Mouse (Mus musculus): Measurements from ENCODE around the gene Frmd4a. TPM values are rescaled to one million over a fixed set of nuclear protein-coding genes. Genes with fewer than 3 reads are reported as not detected.

Frmd4a gene
- polyA plus RNA-seq, 1 experiment from 2014 or later, result 3.8 TPM

DNA sequence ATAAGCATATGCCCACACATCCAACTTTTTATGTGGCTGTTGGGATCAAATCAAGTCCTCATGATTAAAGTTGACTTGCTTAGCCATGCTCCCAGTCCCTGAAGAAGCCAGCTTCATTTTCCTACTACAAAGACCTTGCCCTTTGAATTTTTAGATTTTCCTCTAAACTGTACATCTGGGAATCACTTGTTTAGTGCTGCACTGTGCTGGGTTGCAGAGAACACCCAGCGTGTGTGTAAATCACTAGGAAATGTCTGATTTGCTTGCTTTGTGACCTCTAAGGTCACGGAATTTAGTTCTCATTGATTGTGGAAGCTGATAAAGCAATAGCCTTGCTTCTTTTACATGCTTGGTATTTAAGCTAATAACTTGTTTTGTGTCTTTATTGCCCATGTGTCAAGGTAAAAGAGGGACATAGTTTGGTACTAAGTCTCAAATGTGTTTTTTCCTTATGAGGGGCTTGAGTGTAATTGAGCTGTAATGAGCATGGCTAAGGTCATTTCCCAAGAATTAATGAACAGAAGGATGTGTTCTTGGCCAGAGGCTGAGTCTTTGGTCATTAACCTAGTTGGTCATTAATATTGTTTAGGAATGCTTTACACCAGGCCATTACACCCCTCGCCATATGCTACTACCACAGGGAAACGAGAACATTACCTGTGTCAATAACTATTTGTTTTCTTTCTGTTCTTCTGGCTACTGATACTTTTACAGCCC lies 11.7 kb downstream of the Frmd4a start:
- no peaks in the 10 kb centered on the region for H3K27me3 ChIP-seq (ENCODE audit: control insufficient read depth, insufficient read depth, low read length)
- H3K9me3 ChIP-seq (ENCODE audit: control insufficient read depth, low read length), result no peaks in the 10 kb centered on the region
- 68% methylated on average over 4 of the region's 4 CpGs for WGBS
- DNase-seq (ENCODE audit: low spot score), result no peak
- H3K36me3 ChIP-seq (ENCODE audit: control insufficient read depth, insufficient read depth, low read length), result no peaks in the 10 kb centered on the region
- no peak overlapping the region for H3K4me2 ChIP-seq (replicated peaks; ENCODE audit: low read depth)
- no peak overlapping the region for H3K9ac ChIP-seq (ENCODE audit: low read length)
- ATAC-seq (ENCODE audit: low FRiP score, low TSS enrichment), result no peak
- H3K4me1 ChIP-seq (replicated peaks; ENCODE audit: control insufficient read depth, insufficient read depth), result no peaks in the 10 kb centered on the region
- no peak overlapping the region for H3K27ac ChIP-seq (replicated peaks)
- H3K4me3 ChIP-seq (ENCODE audit: low read depth, low read length), result no peak overlapping the region
- TF ChIP-seq CTCF (IDR thresholded peaks at IDR 0.05; ENCODE audit: low read depth), result no peak
- no peak for TF ChIP-seq EP300 (optimal IDR thresholded peaks at IDR 0.05)

DNA sequence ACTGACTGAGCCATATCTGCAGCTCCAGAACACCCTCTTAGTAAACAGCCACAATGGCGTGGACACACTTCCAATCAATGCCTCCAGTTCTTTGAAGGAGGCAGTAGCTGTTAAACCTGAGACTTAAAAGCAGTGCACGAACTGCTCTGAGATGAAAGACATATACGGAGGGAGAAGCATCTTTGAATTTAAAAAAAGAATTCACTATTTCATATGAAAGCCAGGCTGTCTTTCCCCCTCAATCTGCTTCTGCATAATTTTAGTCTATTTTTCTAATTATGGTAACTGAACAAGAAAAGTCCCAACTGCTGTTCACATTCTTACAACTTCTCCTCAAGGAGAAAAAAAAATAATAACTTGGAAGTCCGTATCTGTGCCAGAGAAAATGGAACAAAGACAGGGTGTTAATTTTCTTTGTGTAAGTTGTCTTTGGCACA lies 18.7 kb downstream of the Frmd4a start:
- H3K36me3 ChIP-seq (ENCODE audit: control insufficient read depth, insufficient read depth, low read length), result no peaks in the 10 kb centered on the region
- ATAC-seq (ENCODE audit: low FRiP score, low TSS enrichment), result no peak
- no peak overlapping the region for H3K9ac ChIP-seq (ENCODE audit: low read length)
- no peaks in the 10 kb centered on the region for H3K27me3 ChIP-seq (ENCODE audit: control insufficient read depth, insufficient read depth, low read length)
- no peaks in the 10 kb centered on the region for H3K4me1 ChIP-seq (replicated peaks; ENCODE audit: control insufficient read depth, insufficient read depth)
- TF ChIP-seq CTCF (IDR thresholded peaks at IDR 0.05; ENCODE audit: low read depth), result no peak
- TF ChIP-seq EP300 (optimal IDR thresholded peaks at IDR 0.05), result no peak
- WGBS, result 74% methylated on average over 4 of the region's 4 CpGs
- H3K27ac ChIP-seq (replicated peaks), result no peak overlapping the region
- no peaks in the 10 kb centered on the region for H3K9me3 ChIP-seq (ENCODE audit: control insufficient read depth, low read length)
- no peak overlapping the region for H3K4me3 ChIP-seq (ENCODE audit: low read depth, low read length)
- no peak overlapping the region for H3K4me2 ChIP-seq (replicated peaks; ENCODE audit: low read depth)
- no peak for DNase-seq (ENCODE audit: low spot score)

GRCm38 (mm10) chr2:4036651-4037117 lies 19.2 kb downstream of the Frmd4a start:
- Histone ChIP-seq H3K4me3 (ENCODE audit: low read depth, low read length) (no peak overlapping the region), H3K4me2 (replicated peaks; ENCODE audit: low read depth) (no peak overlapping the region), H3K36me3 (ENCODE audit: control insufficient read depth, insufficient read depth, low read length) (no peaks in the 10 kb centered on the region), H3K27me3 (ENCODE audit: control insufficient read depth, insufficient read depth, low read length) (no peaks in the 10 kb centered on the region), H3K27ac (replicated peaks) (no peak overlapping the region), H3K9ac (ENCODE audit: low read length) (no peak overlapping the region), H3K4me1 (replicated peaks; ENCODE audit: control insufficient read depth, insufficient read depth) (no peaks in the 10 kb centered on the region), H3K9me3 (ENCODE audit: control insufficient read depth, low read length) (no peaks in the 10 kb centered on the region)
- TF ChIP-seq EP300 (optimal IDR thresholded peaks at IDR 0.05) (no peak), CTCF (IDR thresholded peaks at IDR 0.05; ENCODE audit: low read depth) (no peak)
- DNase-seq (ENCODE audit: low spot score) (no peak), ATAC-seq (ENCODE audit: low FRiP score, low TSS enrichment) (no peak)
- WGBS, result 93% methylated on average over 8 of the region's 8 CpGs

- no peaks in the 10 kb centered on the region for H3K36me3 ChIP-seq (ENCODE audit: control insufficient read depth, insufficient read depth, low read length)
- no peaks in the 10 kb centered on the region for H3K27me3 ChIP-seq (ENCODE audit: control insufficient read depth, insufficient read depth, low read length)
- H3K4me1 ChIP-seq (replicated peaks; ENCODE audit: control insufficient read depth, insufficient read depth), result no peaks in the 10 kb centered on the region
- H3K9me3 ChIP-seq (ENCODE audit: control insufficient read depth, low read length), result no peaks in the 10 kb centered on the region
- no peak overlapping the region for H3K27ac ChIP-seq (replicated peaks)
- DNase-seq (ENCODE audit: low spot score), result no peak
- 44% methylated on average over 3 of the region's 3 CpGs for WGBS
- TF ChIP-seq CTCF (IDR thresholded peaks at IDR 0.05; ENCODE audit: low read depth), result no peak
- TF ChIP-seq EP300 (optimal IDR thresholded peaks at IDR 0.05), result no peak
- ATAC-seq (ENCODE audit: low FRiP score, low TSS enrichment), result no peak
- H3K9ac ChIP-seq (ENCODE audit: low read length), result no peak overlapping the region
- H3K4me3 ChIP-seq (ENCODE audit: low read depth, low read length), result no peak overlapping the region
- H3K4me2 ChIP-seq (replicated peaks; ENCODE audit: low read depth), result no peak overlapping the region
These were observed 24.5 kb downstream of the Frmd4a start for GRCm38 (mm10) chr2:4042009-4042408.

DNA sequence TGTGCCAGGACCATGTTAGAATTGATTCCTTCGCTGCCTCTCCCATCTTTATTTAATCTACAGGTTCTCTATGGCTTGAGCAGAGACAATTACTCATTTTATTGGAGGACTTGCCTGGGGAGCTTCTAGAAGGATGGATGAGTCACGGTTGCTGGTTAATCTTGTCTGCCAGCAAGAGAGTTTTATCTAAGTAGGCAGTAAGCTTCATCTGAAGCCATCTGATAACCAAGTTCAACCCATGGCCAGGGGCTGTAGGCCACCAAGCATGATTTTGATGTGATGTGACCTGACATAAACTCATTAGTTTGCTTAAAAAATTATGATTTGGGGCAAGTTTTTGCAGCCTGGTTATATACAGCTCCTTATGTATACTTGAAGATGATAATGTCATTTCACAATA lies 38.0 kb downstream of the Frmd4a start:
- DNase-seq (ENCODE audit: low spot score) (no peak), ATAC-seq (ENCODE audit: low FRiP score, low TSS enrichment) (no peak)
- TF ChIP-seq EP300 (optimal IDR thresholded peaks at IDR 0.05) (no peak), CTCF (IDR thresholded peaks at IDR 0.05; ENCODE audit: low read depth) (no peak)
- Histone ChIP-seq H3K9me3 (ENCODE audit: control insufficient read depth, low read length) (no peaks in the 10 kb centered on the region), H3K4me3 (ENCODE audit: low read depth, low read length) (no peak overlapping the region), H3K4me1 (replicated peaks; ENCODE audit: control insufficient read depth, insufficient read depth) (no peaks in the 10 kb centered on the region), H3K36me3 (ENCODE audit: control insufficient read depth, insufficient read depth, low read length) (no peaks in the 10 kb centered on the region), H3K27me3 (ENCODE audit: control insufficient read depth, insufficient read depth, low read length) (no peaks in the 10 kb centered on the region), H3K27ac (replicated peaks) (no peak overlapping the region), H3K9ac (ENCODE audit: low read length) (no peak overlapping the region), H3K4me2 (replicated peaks; ENCODE audit: low read depth) (no peak overlapping the region)
- 70% methylated on average over 2 of the region's 2 CpGs for WGBS

- Histone ChIP-seq H3K36me3 (ENCODE audit: control insufficient read depth, insufficient read depth, low read length) (no peaks in the 10 kb centered on the region), H3K4me1 (replicated peaks; ENCODE audit: control insufficient read depth, insufficient read depth) (no peaks in the 10 kb centered on the region), H3K9ac (ENCODE audit: low read length) (no peak overlapping the region), H3K27me3 (ENCODE audit: control insufficient read depth, insufficient read depth, low read length) (no peaks in the 10 kb centered on the region), H3K27ac (replicated peaks) (no peak overlapping the region), H3K4me2 (replicated peaks; ENCODE audit: low read depth) (no peak overlapping the region), H3K4me3 (ENCODE audit: low read depth, low read length) (no peak overlapping the region), H3K9me3 (ENCODE audit: control insufficient read depth, low read length) (no peaks in the 10 kb centered on the region)
- WGBS, result 46% methylated on average over 2 of the region's 2 CpGs
- DNase-seq (ENCODE audit: low spot score) (no peak), ATAC-seq (ENCODE audit: low FRiP score, low TSS enrichment) (no peak)
- TF ChIP-seq EP300 (optimal IDR thresholded peaks at IDR 0.05) (no peak), CTCF (IDR thresholded peaks at IDR 0.05; ENCODE audit: low read depth) (no peak)
These were observed 43.2 kb downstream of the Frmd4a start for GRCm38 (mm10) chr2:4060675-4061074.

All from stomach, postnatal 0 days (tissue).